Mouse (Mus musculus) adipocyte (in vitro differentiated cells): ENCODE measurements at regions not wholly inside any gene's neighbourhood (a gene's known extent, or its start where the extent isn't known, plus 50 kb on each side); places are given as distances from the start of the nearest gene placed in this dataset.

ENCODE experiments used
- DNase-seq: peaks from one replicate; pipeline ENCODE4 v3.0.0-alpha.2; 2016; ENCODE audit warnings: low spot score

- no peak for DNase-seq
Measured at GRCm38 (mm10) chr12:73830122-73830521, 71.1 kb upstream of the Hif1a start.

GRCm38 (mm10) chr12:73830551-73831203 lies 70.5 kb upstream of the Hif1a start:
- no peak for DNase-seq

DNA sequence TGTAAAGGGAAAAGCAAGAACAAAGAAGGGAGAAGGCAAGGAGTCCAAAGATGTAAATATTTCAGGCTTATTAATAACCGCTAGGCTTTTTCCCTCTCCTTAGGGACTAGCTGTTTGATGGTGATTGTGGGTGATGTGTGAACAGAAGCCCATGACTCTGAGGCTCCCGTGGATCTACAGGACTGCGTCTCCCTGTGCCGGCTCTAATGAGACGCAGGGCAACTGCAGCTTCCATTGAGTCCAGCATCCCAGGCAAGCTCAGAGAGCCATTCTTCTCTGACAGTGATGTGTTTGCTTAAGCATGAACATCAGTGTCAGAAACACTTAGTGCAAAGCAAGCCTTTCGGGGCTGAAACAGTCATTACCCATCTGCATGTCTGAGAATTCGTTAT lies 70.0 kb upstream of the Hif1a start:
- no peak for DNase-seq

- DNase-seq, result no peak
Measured at GRCm38 (mm10) chr12:73831637-73832385, 69.4 kb upstream of the Hif1a start.

- DNase-seq, result peak; percentile 62
Measured at GRCm38 (mm10) chr12:73832789-73833188, 68.4 kb upstream of the Hif1a start.

- DNase-seq, result no peak
Measured at GRCm38 (mm10) chr12:73836132-73836531, 65.0 kb upstream of the Hif1a start.

GRCm38 (mm10) chr12:73837036-73837435 lies 64.1 kb upstream of the Hif1a start:
- peak; percentile 40 for DNase-seq

- DNase-seq, result peak; percentile 78
Measured at GRCm38 (mm10) chr12:73837921-73838320, 63.3 kb upstream of the Hif1a start.

DNA sequence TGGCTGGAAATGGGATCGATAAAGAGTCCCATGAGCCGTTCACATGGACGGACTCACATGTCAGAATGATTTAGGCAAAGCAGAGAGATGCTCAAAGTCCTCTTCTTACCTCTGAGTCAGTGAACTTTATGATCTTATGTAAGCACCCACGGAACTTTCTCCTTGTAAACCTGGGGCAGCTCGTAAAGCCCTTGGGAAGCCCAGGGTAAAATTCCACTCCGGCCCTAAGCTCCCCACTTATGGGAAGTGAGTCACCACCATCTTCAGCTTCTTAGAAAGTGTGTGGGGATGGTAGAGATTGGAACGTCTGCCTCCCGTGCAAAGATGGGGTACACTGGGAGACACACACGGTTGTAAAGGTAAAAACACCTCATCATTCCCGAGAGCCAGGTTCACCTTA lies 62.8 kb upstream of the Hif1a start:
- DNase-seq, result no peak

DNA sequence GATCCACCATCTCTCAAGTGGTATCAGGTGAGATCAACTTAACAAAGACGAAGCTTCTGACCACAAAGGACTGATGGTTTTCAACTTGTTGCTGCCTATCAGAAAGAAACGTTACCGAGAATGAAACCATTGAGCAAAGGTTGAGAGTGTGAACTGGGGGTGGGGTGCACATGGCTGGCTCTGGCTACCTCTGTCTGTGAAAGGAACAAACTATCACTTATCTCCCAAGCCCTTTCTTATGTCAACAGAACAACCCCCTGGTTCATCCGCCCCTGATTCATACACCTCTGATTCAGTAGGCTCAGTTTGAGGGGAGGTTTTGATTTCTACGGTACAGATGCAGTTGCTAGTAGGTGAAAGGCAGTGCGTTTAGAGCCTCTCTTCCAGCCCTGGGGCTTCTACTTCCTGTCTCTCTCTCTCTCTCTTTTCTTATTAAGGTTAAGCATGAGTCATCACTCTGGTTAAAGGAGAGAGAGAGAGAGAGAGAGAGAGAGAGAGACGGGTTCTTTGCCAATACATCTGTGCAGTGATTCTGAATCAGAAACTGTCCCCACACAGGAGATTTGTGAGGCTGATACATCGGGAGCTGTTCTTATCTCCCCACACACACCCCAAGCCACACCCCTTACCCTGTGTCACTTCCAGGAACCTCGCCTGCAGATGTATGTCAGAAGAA lies 59.0 kb upstream of the Hif1a start:
- DNase-seq, result peak; percentile 60

- no peak for DNase-seq
Measured at GRCm38 (mm10) chr12:73844782-73845181, 56.4 kb upstream of the Hif1a start.

GRCm38 (mm10) chr12:73846672-73847071 lies 54.5 kb upstream of the Hif1a start:
- DNase-seq, result peak; percentile 16

DNA sequence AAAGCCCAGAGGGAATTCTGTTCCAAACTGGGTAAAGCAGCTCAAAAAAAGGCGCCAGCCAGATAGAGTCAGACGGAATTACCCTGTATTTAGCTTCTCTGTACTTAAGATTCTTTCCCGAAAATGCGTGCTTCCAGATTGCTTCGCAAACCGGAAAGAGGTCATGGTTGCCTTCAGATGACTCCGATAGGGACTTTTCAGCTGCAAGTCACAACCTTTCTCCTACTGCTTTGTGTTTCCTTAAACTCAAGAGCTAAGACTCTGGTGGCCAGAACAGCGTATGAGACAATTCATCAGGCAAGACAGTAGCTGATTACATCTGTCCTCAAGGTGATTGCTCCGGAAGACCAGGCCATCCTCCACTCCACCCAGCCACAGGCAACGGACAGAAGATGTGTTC lies 53.8 kb upstream of the Hif1a start:
- peak; percentile 47 for DNase-seq

- no peak for DNase-seq
Measured at GRCm38 (mm10) chr12:73850831-73851230, 50.3 kb upstream of the Hif1a start.
